Mouse (Mus musculus) embryonic facial prominence, embryonic 11.5 days (tissue): ENCODE data around the gene Btg1-ps1. TPM values are rescaled to one million over a fixed set of nuclear protein-coding genes. Genes with fewer than 3 reads are reported as not detected.

Experiments used
- polyA plus RNA-seq: library from polyadenylated mRNA; unstranded; fragments of >200 nt; fragmentation: Nextera tagmentation; extraction: Ambion mirVana; gene quantifications from 2 replicates; pipeline ENCODE4 v1.2.1, GENCODE M21; 2014

Gene Btg1-ps1
- polyA plus RNA-seq, 1 experiment from 2014 or later, result not detected

Other genes starting within 250 kb of the Btg1-ps1 start
- 1.8 and 2.1 TPM in 2 replicates for gene Rhox5, start 214.0 kb downstream of the Btg1-ps1 start, polyA plus RNA-seq
- gene Rhox6, start 191.9 kb downstream of the Btg1-ps1 start, polyA plus RNA-seq, result not detected in 2 replicates
- gene Rhox7a, start 187.1 kb downstream of the Btg1-ps1 start, polyA plus RNA-seq, result not detected in 2 replicates
- gene Rhox8, start 139.9 kb downstream of the Btg1-ps1 start, polyA plus RNA-seq, result not detected in 2 replicates
- not detected in 2 replicates for gene Rhox7b, start 121.6 kb downstream of the Btg1-ps1 start, polyA plus RNA-seq
- not detected in 2 replicates for gene Rhox9, start 117.0 kb downstream of the Btg1-ps1 start, polyA plus RNA-seq
- gene Btg1-ps2, start 24.3 kb upstream of the Btg1-ps1 start, polyA plus RNA-seq, result not detected in 2 replicates
- not detected in 2 replicates for gene Rhox10, start 47.7 kb upstream of the Btg1-ps1 start, polyA plus RNA-seq
- gene Rhox11, start 66.3 kb upstream of the Btg1-ps1 start, polyA plus RNA-seq, result not detected in 2 replicates
- not detected in 2 replicates for gene Rhox12, start 92.1 kb upstream of the Btg1-ps1 start, polyA plus RNA-seq
- gene Rhox13, start 102.4 kb upstream of the Btg1-ps1 start, polyA plus RNA-seq, result not detected in 2 replicates
- 7.3 and 9.1 TPM in 2 replicates for gene Zbtb33, start 171.0 kb upstream of the Btg1-ps1 start, polyA plus RNA-seq
- 29.8 and 33.0 TPM in 2 replicates for gene Tmem255a, start 233.6 kb upstream of the Btg1-ps1 start, polyA plus RNA-seq